Mouse (Mus musculus) heart, embryonic 16.5 days (tissue): ENCODE results near the gene Slc22a12. TPM values are rescaled to one million over a fixed set of nuclear protein-coding genes. Genes with fewer than 3 reads are reported as not detected.

Experiments used
- ATAC-seq: fragments of 200-750 bp; cut with Nextera tagmentation; replicated peaks from 2 replicates; pipeline ENCODE4 v1.8.0; 2017; ENCODE audit warnings: moderate number of reproducible peaks; ENCODE audit not compliant: insufficient read depth, low FRiP score; ENCODE audit errors: extremely low read depth
- H3K27ac ChIP-seq: fragments of 300-500 bp; sonication (generic); 2 replicates; pipeline ENCODE4 v1.5.1; 2014; ENCODE audit warnings: mild to moderate bottlenecking, low read length, control low read depth, moderate library complexity
- H3K27me3 ChIP-seq: fragments of 300-500 bp; sonication (generic); 2 replicates; pipeline ENCODE4 v1.6.1; 2014; ENCODE audit warnings: low read length, mixed read lengths; ENCODE audit not compliant: control insufficient read depth, insufficient read depth
- H3K36me3 ChIP-seq: fragments of 300-500 bp; sonication (generic); 2 replicates; pipeline ENCODE4 v1.6.1; 2014; ENCODE audit not compliant: control insufficient read depth, insufficient read depth
- H3K4me1 ChIP-seq: fragments of 300-500 bp; sonication (generic); 2 replicates; pipeline ENCODE4 v1.6.1; 2014; ENCODE audit warnings: low read length, mixed read lengths; ENCODE audit not compliant: control insufficient read depth, insufficient read depth
- H3K4me2 ChIP-seq: fragments of 300-500 bp; sonication (generic); 2 replicates; pipeline ENCODE4 v1.6.1; 2014; ENCODE audit warnings: low read depth, mild to moderate bottlenecking, control low read depth, low read length
- H3K4me3 ChIP-seq: fragments of 300-500 bp; sonication (generic); 2 replicates; pipeline ENCODE4 v1.5.1; 2014; ENCODE audit warnings: mild to moderate bottlenecking, control low read depth, low read length
- H3K9ac ChIP-seq: fragments of 300-500 bp; sonication (generic); 2 replicates; pipeline ENCODE4 v1.6.1; 2014; ENCODE audit warnings: low read length, control low read depth
- H3K9me3 ChIP-seq: fragments of 300-500 bp; sonication (generic); replicated peaks from 2 replicates; pipeline ENCODE4 v1.6.1; 2016; ENCODE audit warnings: low read length; ENCODE audit not compliant: control insufficient read depth
- WGBS: fragments of 180-500 bp; shearing (Covaris S2); extraction: QIAGEN DNeasy Blood & Tissue Kit; methylation state at CpG from one replicate; pipeline ENCODE4 v1.1.7; 2014; 5-methylcytosine and 5-hydroxymethylcytosine counted together
- polyA plus RNA-seq: library from polyadenylated mRNA; unstranded; fragments of >200 nt; fragmentation: Nextera tagmentation; extraction: Ambion mirVana; gene quantifications from 2 replicates; pipeline ENCODE4 v1.2.1, GENCODE M21; 2015

Slc22a12 gene
- polyA plus RNA-seq, 1 experiment from 2014 or later = not detected

GRCm38 (mm10) chr19:6496462-6497149 lies 46.2 kb downstream of the Slc22a12 start:
- Histone ChIP-seq H3K9me3 (no peaks in the 10 kb centered on the region), H3K36me3 (no peaks in the 10 kb centered on the region), H3K27ac (no peak overlapping the region), H3K4me2 (no peak overlapping the region), H3K27me3 (peaks cover 82% of the 10 kb centered on the region), H3K4me3 (no peak overlapping the region), H3K4me1 (0 out of 2 replicates have a peak, but pooled peaks cover 3% of the 10 kb centered on the region), H3K9ac (no peak overlapping the region)
- ATAC-seq = no peak
- WGBS = 11% methylated on average over 6 of the region's 6 CpGs

GRCm38 (mm10) chr19:6495714-6496113 lies 47.1 kb downstream of the Slc22a12 start:
- 0 out of 2 replicates have a peak, but pooled peaks cover 3% of the 10 kb centered on the region for H3K4me1 ChIP-seq
- no peak overlapping the region for H3K4me3 ChIP-seq
- H3K27me3 ChIP-seq = peaks cover 76% of the 10 kb centered on the region
- H3K27ac ChIP-seq = no peak overlapping the region
- no peak overlapping the region for H3K9ac ChIP-seq
- H3K9me3 ChIP-seq = no peaks in the 10 kb centered on the region
- WGBS = 23% methylated on average over 8 of the region's 8 CpGs
- no peaks in the 10 kb centered on the region for H3K36me3 ChIP-seq
- H3K4me2 ChIP-seq = no peak overlapping the region
- ATAC-seq = no peak

- no peak overlapping the region for H3K4me3 ChIP-seq
- 54% methylated on average over 18 of the region's 18 CpGs for WGBS
- no peak for ATAC-seq
- H3K4me1 ChIP-seq = 0 out of 2 replicates have a peak, but pooled peaks cover 3% of the 10 kb centered on the region
- no peak overlapping the region for H3K4me2 ChIP-seq
- peaks cover 69% of the 10 kb centered on the region for H3K27me3 ChIP-seq
- H3K9ac ChIP-seq = no peak overlapping the region
- H3K9me3 ChIP-seq = no peaks in the 10 kb centered on the region
- H3K36me3 ChIP-seq = no peaks in the 10 kb centered on the region
- H3K27ac ChIP-seq = no peak overlapping the region
These were observed 48.2 kb downstream of the Slc22a12 start for GRCm38 (mm10) chr19:6494504-6495170.

- H3K27me3 ChIP-seq = peaks cover 65% of the 10 kb centered on the region
- no peak overlapping the region for H3K9ac ChIP-seq
- no peaks in the 10 kb centered on the region for H3K36me3 ChIP-seq
- 0 out of 2 replicates have a peak, but pooled peaks cover 3% of the 10 kb centered on the region for H3K4me1 ChIP-seq
- ATAC-seq = no peak
- H3K4me3 ChIP-seq = no peak overlapping the region
- WGBS = 57% methylated on average over 5 of the region's 7 CpGs
- no peak overlapping the region for H3K27ac ChIP-seq
- no peaks in the 10 kb centered on the region for H3K9me3 ChIP-seq
- H3K4me2 ChIP-seq = no peak overlapping the region
These were observed 48.8 kb downstream of the Slc22a12 start for GRCm38 (mm10) chr19:6494032-6494431.

GRCm38 (mm10) chr19:6493219-6493618 lies 49.6 kb downstream of the Slc22a12 start:
- H3K9me3 ChIP-seq = no peaks in the 10 kb centered on the region
- 0 out of 2 replicates have a peak, but pooled peaks cover 3% of the 10 kb centered on the region for H3K4me1 ChIP-seq
- H3K4me2 ChIP-seq = no peak overlapping the region
- 79% methylated on average over 7 of the region's 7 CpGs for WGBS
- no peak overlapping the region for H3K4me3 ChIP-seq
- H3K9ac ChIP-seq = no peak overlapping the region
- H3K27me3 ChIP-seq = peaks cover 63% of the 10 kb centered on the region
- H3K27ac ChIP-seq = no peak overlapping the region
- H3K36me3 ChIP-seq = no peaks in the 10 kb centered on the region
- ATAC-seq = no peak

- WGBS = 19% methylated on average over 12 of the region's 12 CpGs
- no peak overlapping the region for H3K4me2 ChIP-seq
- no peaks in the 10 kb centered on the region for H3K9me3 ChIP-seq
- no peak overlapping the region for H3K27ac ChIP-seq
- H3K36me3 ChIP-seq = no peaks in the 10 kb centered on the region
- no peak for ATAC-seq
- no peaks in the 10 kb centered on the region for H3K4me1 ChIP-seq
- H3K27me3 ChIP-seq = peaks cover 62% of the 10 kb centered on the region
- no peak overlapping the region for H3K4me3 ChIP-seq
- H3K9ac ChIP-seq = no peak overlapping the region
These were observed 50.7 kb downstream of the Slc22a12 start for GRCm38 (mm10) chr19:6492124-6492523.

GRCm38 (mm10) chr19:6491538-6491937 lies 51.3 kb downstream of the Slc22a12 start:
- H3K36me3 ChIP-seq = no peaks in the 10 kb centered on the region
- no peak overlapping the region for H3K27ac ChIP-seq
- H3K9me3 ChIP-seq = no peaks in the 10 kb centered on the region
- ATAC-seq = no peak
- H3K4me3 ChIP-seq = no peak overlapping the region
- H3K9ac ChIP-seq = no peak overlapping the region
- 75% methylated on average over 8 of the region's 8 CpGs for WGBS
- no peaks in the 10 kb centered on the region for H3K4me1 ChIP-seq
- H3K27me3 ChIP-seq = peaks cover 58% of the 10 kb centered on the region
- H3K4me2 ChIP-seq = no peak overlapping the region

GRCm38 (mm10) chr19:6489030-6489429 lies 53.8 kb downstream of the Slc22a12 start:
- H3K27me3 ChIP-seq = peaks cover 37% of the 10 kb centered on the region
- no peak overlapping the region for H3K9ac ChIP-seq
- no peak for ATAC-seq
- H3K27ac ChIP-seq = no peak overlapping the region
- no peaks in the 10 kb centered on the region for H3K9me3 ChIP-seq
- WGBS = 1% methylated on average over 4 of the region's 4 CpGs
- no peaks in the 10 kb centered on the region for H3K4me1 ChIP-seq
- H3K4me2 ChIP-seq = no peak overlapping the region
- H3K4me3 ChIP-seq = no peak overlapping the region
- no peaks in the 10 kb centered on the region for H3K36me3 ChIP-seq
